Mouse (Mus musculus): ENCODE results near the gene Parp1. TPM values are rescaled to one million over a fixed set of nuclear protein-coding genes. Genes with fewer than 3 reads are reported as not detected.

Parp1 gene
- total and polyA plus RNA-seq, 2 experiments from 2014 or later, result 57.5 to 92.2 TPM

DNA sequence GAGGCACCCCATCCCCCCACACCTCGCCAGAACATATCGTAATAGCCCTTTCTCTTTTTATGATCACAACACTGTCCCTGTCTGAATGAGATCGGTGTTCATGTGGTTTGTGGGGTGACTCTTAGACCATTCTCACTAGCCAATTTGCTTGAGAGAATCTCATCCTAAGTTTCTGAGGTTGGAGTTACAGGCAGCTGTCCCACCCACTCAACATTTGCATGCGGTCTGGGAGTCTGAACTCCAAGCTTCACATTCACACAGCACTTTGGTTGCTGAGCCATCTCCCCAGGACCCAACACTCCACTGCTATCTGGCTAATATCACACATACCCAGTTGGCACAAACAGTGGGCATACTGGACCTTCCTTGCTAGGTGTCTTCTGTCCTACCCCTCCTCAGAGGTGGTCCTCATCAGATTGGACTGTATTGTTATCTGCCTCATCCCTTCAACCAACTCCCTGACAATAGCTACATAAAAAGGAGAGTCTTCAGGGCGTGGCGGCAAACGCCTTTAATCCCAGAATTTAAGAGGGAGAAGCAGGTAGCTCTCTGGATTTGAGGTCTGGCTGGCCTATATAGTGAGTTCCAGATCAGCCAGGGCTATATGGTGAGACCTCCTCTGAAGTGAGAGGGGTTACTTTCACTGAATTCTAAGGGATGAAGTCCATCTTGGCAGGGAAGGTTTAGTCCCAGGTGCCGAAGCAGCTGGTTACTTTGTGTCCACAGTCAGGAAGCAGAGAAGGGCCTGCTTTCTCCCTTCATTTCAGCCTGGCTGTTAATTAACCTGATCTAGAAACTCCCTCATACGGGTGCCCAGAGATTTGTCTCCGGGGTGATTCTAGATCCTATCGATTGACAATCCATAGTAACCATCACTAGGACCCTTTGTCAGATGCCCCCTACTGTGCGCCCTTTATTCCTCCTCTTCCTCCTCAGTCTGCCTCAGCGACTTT is 21.6 kb upstream of the Parp1 start:
- 48% methylated on average over 13 of the region's 13 CpGs for WGBS

DNA sequence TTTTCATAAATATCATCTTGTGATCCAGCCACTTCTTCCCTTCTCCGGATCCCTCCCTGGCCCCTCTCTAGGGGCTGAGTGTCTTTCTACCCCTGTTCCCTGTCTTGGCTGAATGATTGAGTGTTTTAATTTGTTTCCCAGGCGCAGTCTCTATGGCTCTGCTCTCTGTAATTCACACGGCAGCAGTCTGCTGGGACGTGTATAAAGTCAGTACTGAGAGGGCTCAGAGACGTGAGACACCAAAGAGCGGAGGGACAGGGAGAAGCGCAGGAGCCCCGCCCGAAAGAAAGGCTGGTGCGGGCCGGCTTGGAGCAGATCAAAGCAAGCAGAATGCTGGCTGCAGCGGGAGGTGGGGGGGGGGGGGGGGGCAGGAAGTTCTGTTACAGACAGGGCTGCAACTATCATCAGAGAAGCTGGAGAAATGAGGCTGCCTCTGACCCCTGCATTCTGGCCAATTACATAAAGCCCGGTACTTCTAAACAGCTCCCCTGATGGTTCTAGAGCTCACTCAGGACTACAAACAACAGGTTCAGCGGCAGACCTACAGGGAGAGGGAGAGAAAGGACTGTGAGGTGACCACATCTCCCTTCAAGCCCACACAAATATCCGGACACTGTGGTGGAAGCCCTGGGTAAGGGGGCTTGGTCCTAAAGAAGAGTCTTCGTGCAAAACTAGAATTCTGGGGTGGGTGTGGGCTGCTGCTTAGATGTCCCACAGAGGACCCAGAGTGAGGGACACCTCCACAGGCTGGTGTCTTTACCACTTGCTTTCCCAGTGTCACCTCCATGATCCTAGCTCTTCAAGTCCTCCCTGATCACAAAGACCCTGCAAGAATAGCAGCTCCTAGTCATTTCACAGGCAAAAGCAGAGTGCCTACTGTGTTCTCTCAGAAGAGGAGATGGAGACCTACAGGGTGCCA is 20.7 kb upstream of the Parp1 start:
- WGBS, result 4% methylated on average over 16 of the region's 16 CpGs
- Histone ChIP-seq H3K36me3 (ENCODE audit: insufficient read depth) (no peaks in the 10 kb centered on the region), H3K4me1 (ENCODE audit: insufficient read depth) (0 out of 2 replicates have a peak, but pooled peaks cover 3% of the 10 kb centered on the region), H3K4me2 (ENCODE audit: low read depth) (peak overlapping the region; percentile 36), H3K9me3 (ENCODE audit: low read length) (no peaks in the 10 kb centered on the region), H3K9ac (peak overlapping the region; percentile 31; the same call in 1 of the 2 replicates), H3K27ac (ENCODE audit: low read depth, low read length) (no peak overlapping the region), H3K27me3 (ENCODE audit: insufficient read depth, low read length) (no peaks in the 10 kb centered on the region), H3K4me3 (ENCODE audit: low read depth, low read length) (0 out of 2 replicates have a peak overlapping the region, but pooled peaks have one; percentile 5)
- no peak for TF ChIP-seq CTCF (IDR thresholded peaks at IDR 0.05; ENCODE audit: low read depth)
- ATAC-seq (peak; percentile 76), DNase-seq (no peak)

More for the DNA sequence above, 21.6 kb upstream of the Parp1 start:
- H3K36me3 ChIP-seq (ENCODE audit: insufficient read depth), result no peaks in the 10 kb centered on the region
- H3K9ac ChIP-seq, result 0 out of 2 replicates have a peak overlapping the region, but pooled peaks have one; percentile 31
- H3K4me2 ChIP-seq (ENCODE audit: low read depth), result peak overlapping the region; percentile 36; the same call in 1 of the 2 replicates
- no peaks in the 10 kb centered on the region for H3K27me3 ChIP-seq (ENCODE audit: insufficient read depth, low read length)
- no peaks in the 10 kb centered on the region for H3K9me3 ChIP-seq (ENCODE audit: low read length)
- TF ChIP-seq CTCF (IDR thresholded peaks at IDR 0.05; ENCODE audit: low read depth), result no peak
- H3K4me3 ChIP-seq (ENCODE audit: low read depth, low read length), result 0 out of 2 replicates have a peak overlapping the region, but pooled peaks have one; percentile 5
- H3K4me1 ChIP-seq (ENCODE audit: insufficient read depth), result 0 out of 2 replicates have a peak, but pooled peaks cover 3% of the 10 kb centered on the region
- no peak overlapping the region for H3K27ac ChIP-seq (ENCODE audit: low read depth, low read length)
- DNase-seq (no peak), ATAC-seq (no peak)

- H3K9ac ChIP-seq, result no peak overlapping the region
- H3K27me3 ChIP-seq (ENCODE audit: insufficient read depth, low read length), result no peaks in the 10 kb centered on the region
- no peaks in the 10 kb centered on the region for H3K36me3 ChIP-seq (ENCODE audit: insufficient read depth)
- no peaks in the 10 kb centered on the region for H3K9me3 ChIP-seq (ENCODE audit: low read length)
- H3K4me1 ChIP-seq (ENCODE audit: insufficient read depth), result 0 out of 2 replicates have a peak, but pooled peaks cover 3% of the 10 kb centered on the region
- no peak overlapping the region for H3K4me3 ChIP-seq (ENCODE audit: low read depth, low read length)
- WGBS, result 48% methylated on average over 7 of the region's 7 CpGs
- no peak overlapping the region for H3K4me2 ChIP-seq (ENCODE audit: low read depth)
- no peak for DNase-seq
- ATAC-seq, result peak; percentile 15; the same call in 1 of the 2 replicates
- H3K27ac ChIP-seq (ENCODE audit: low read depth, low read length), result no peak overlapping the region
- no peak for TF ChIP-seq CTCF (IDR thresholded peaks at IDR 0.05; ENCODE audit: low read depth)
These were observed 19.0 kb upstream of the Parp1 start for GRCm38 (mm10) chr1:180549539-180550308.

GRCm38 (mm10) chr1:180550770-180551169 is 18.0 kb upstream of the Parp1 start:
- H3K36me3 ChIP-seq (ENCODE audit: insufficient read depth), result no peaks in the 10 kb centered on the region
- H3K27me3 ChIP-seq (ENCODE audit: insufficient read depth, low read length), result no peaks in the 10 kb centered on the region
- DNase-seq (peak; percentile 63), ATAC-seq (peak; percentile 42; the same call in 1 of the 2 replicates)
- no peak overlapping the region for H3K9ac ChIP-seq
- H3K4me3 ChIP-seq (ENCODE audit: low read depth, low read length), result no peak overlapping the region
- 0 out of 2 replicates have a peak, but pooled peaks cover 3% of the 10 kb centered on the region for H3K4me1 ChIP-seq (ENCODE audit: insufficient read depth)
- TF ChIP-seq CTCF (IDR thresholded peaks at IDR 0.05; ENCODE audit: low read depth), result peak; percentile 77
- no peak overlapping the region for H3K4me2 ChIP-seq (ENCODE audit: low read depth)
- H3K27ac ChIP-seq (ENCODE audit: low read depth, low read length), result no peak overlapping the region
- H3K9me3 ChIP-seq (ENCODE audit: low read length), result no peaks in the 10 kb centered on the region
- 19% methylated on average over 5 of the region's 5 CpGs for WGBS

DNA sequence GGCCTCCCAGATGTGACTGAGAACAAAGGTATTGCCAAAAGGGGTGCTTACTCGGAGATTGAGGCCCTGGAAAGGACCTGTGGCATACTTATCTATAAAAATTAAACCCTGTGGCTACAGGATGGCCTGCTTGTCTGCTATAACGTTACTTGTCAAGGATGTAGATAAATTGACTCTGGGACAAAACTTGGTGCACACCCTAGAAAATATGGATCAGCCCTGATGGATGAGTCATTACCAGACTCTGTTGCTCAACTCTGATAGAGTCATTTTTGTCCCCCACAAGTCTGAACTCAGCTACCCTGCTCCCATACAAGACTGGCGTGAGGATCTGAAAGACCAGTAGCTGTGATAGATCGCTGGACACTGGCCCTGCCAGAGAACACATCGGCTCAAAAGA is 11.8 kb upstream of the Parp1 start:
- Histone ChIP-seq H3K27me3 (ENCODE audit: insufficient read depth, low read length) (no peaks in the 10 kb centered on the region), H3K36me3 (ENCODE audit: insufficient read depth) (no peaks in the 10 kb centered on the region), H3K4me3 (ENCODE audit: low read depth, low read length) (no peak overlapping the region), H3K4me1 (ENCODE audit: insufficient read depth) (no peaks in the 10 kb centered on the region), H3K9me3 (ENCODE audit: low read length) (no peaks in the 10 kb centered on the region), H3K4me2 (ENCODE audit: low read depth) (no peak overlapping the region), H3K9ac (no peak overlapping the region), H3K27ac (ENCODE audit: low read depth, low read length) (no peak overlapping the region)
- TF ChIP-seq CTCF (IDR thresholded peaks at IDR 0.05; ENCODE audit: low read depth), result no peak
- ATAC-seq (no peak), DNase-seq (no peak)
- WGBS, result 82% methylated on average over 5 of the region's 5 CpGs

GRCm38 (mm10) chr1:180559454-180559853 is 9.3 kb upstream of the Parp1 start:
- Histone ChIP-seq H3K9ac (no peak overlapping the region), H3K4me1 (ENCODE audit: insufficient read depth) (no peaks in the 10 kb centered on the region), H3K9me3 (ENCODE audit: low read length) (no peaks in the 10 kb centered on the region), H3K4me3 (ENCODE audit: low read depth, low read length) (no peak overlapping the region), H3K4me2 (ENCODE audit: low read depth) (no peak overlapping the region), H3K27ac (ENCODE audit: low read depth, low read length) (no peak overlapping the region), H3K36me3 (ENCODE audit: insufficient read depth) (no peaks in the 10 kb centered on the region), H3K27me3 (ENCODE audit: insufficient read depth, low read length) (no peaks in the 10 kb centered on the region)
- ATAC-seq (peak; percentile 47; the same call in 1 of the 2 replicates), DNase-seq (no peak)
- TF ChIP-seq CTCF (IDR thresholded peaks at IDR 0.05; ENCODE audit: low read depth), result no peak
- WGBS, result 38% methylated on average over 8 of the region's 8 CpGs

Measured in forebrain, postnatal 0 days (tissue).